Mouse (Mus musculus) kidney, embryonic 16.5 days (tissue): ENCODE measurements around the gene Nav1. TPM values are rescaled to one million over a fixed set of nuclear protein-coding genes. Genes with fewer than 3 reads are reported as not detected.
"Not testable (repeated sequence)": the region's sequence is repeated elsewhere in the genome, so short reads cannot be mapped to it uniquely, and the experiment has no call there.

ENCODE experiments used
- ATAC-seq: fragments of 200-750 bp; cut with Nextera tagmentation; 2 replicates; pipeline ENCODE4 v1.8.0; 2017; ENCODE audit warnings: moderate TSS enrichment; ENCODE audit not compliant: low FRiP score, low TSS enrichment
- H3K27ac ChIP-seq: fragments of 300-500 bp; sonication (generic); 2 replicates; pipeline ENCODE4 v1.5.1; 2014; ENCODE audit warnings: low read length
- H3K27me3 ChIP-seq: fragments of 300-500 bp; sonication (generic); 2 replicates; pipeline ENCODE4 v1.6.1; 2014; ENCODE audit warnings: low read length, control low read depth, mixed read lengths; ENCODE audit not compliant: insufficient read depth
- H3K36me3 ChIP-seq: fragments of 300-500 bp; sonication (generic); 2 replicates; pipeline ENCODE4 v1.6.1; 2014; ENCODE audit warnings: low read length, control low read depth, mixed read lengths; ENCODE audit not compliant: insufficient read depth
- H3K4me1 ChIP-seq: fragments of 300-500 bp; sonication (generic); 2 replicates; pipeline ENCODE4 v1.6.1; 2014; ENCODE audit warnings: low read length, control low read depth, mixed read lengths; ENCODE audit not compliant: insufficient read depth
- H3K4me2 ChIP-seq: fragments of 300-500 bp; sonication (generic); replicated peaks from 2 replicates; pipeline ENCODE4 v1.6.1; 2014; ENCODE audit warnings: low read depth, low read length
- H3K4me3 ChIP-seq: fragments of 300-500 bp; sonication (generic); 2 replicates; pipeline ENCODE4 v1.5.1; 2014; ENCODE audit warnings: mild to moderate bottlenecking, low read length
- H3K9ac ChIP-seq: fragments of 300-500 bp; sonication (generic); replicated peaks from 2 replicates; pipeline ENCODE4 v1.6.1; 2014; ENCODE audit warnings: low read length
- H3K9me3 ChIP-seq: fragments of 300-500 bp; sonication (generic); 2 replicates; pipeline ENCODE4 v1.6.1; 2016; ENCODE audit warnings: low read length, control low read depth
- WGBS: fragments of 180-500 bp; shearing (Covaris S2); extraction: QIAGEN DNeasy Blood & Tissue Kit; methylation state at CpG from one replicate; pipeline ENCODE4 v1.1.7; 2014; 5-methylcytosine and 5-hydroxymethylcytosine counted together
- polyA plus RNA-seq: library from polyadenylated mRNA; unstranded; fragments of >200 nt; fragmentation: Nextera tagmentation; extraction: Ambion mirVana; gene quantifications from 2 replicates; pipeline ENCODE4 v1.2.1, GENCODE M21; 2015

Gene Nav1
- polyA plus RNA-seq, 1 experiment from 2014 or later, result 12.2 TPM

DNA sequence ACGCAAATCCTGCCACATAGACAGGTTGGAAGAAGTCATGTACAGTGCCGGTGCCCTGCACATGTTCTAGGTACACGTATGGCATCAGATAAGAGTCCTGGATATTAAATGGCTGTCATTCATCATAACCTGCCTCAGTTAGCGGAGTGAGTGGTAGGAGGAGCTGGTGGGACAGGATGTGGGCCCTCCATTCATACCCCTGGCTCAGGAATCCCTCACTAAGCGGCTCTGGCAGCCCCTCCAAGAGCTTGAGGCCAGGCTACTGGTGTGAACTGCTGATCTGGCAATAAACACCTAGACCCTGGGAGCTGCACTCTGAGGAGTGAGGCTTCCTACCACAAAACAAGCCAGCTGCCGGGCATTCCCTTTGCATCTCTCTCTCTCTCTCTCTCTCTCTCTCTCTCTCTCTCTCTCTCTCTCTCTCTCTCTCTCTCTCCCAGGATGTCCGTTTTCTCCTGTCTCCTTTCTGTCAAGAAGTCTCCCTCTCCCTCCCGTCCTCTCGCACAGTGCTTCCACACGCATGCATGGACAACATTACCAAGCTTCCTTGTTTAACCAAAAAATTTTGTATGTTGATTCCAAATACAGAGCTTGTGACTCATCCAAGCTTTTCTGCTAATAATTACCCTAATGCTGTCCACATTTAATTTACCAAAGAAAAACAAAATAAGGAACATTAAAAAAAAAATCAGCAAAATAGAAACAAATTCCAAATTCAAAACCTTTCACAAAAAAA lies 116.0 kb downstream of the Nav1 start:
- 0 out of 2 replicates have a peak overlapping the region, but pooled peaks have one; percentile 13 for H3K27ac ChIP-seq
- ATAC-seq, result no peak
- no peaks in the 10 kb centered on the region for H3K27me3 ChIP-seq
- no peaks in the 10 kb centered on the region for H3K36me3 ChIP-seq
- no peak overlapping the region for H3K4me3 ChIP-seq
- WGBS, result 65% methylated on average over 10 of the region's 10 CpGs
- H3K9me3 ChIP-seq, result no peaks in the 10 kb centered on the region
- peaks cover 16% of the 10 kb centered on the region; the same call in 1 of the 2 replicates for H3K4me1 ChIP-seq
- H3K9ac ChIP-seq, result no peak overlapping the region
- no peak overlapping the region for H3K4me2 ChIP-seq

- Histone ChIP-seq H3K4me3 (no peak overlapping the region), H3K27ac (no peak overlapping the region), H3K9me3 (no peaks in the 10 kb centered on the region), H3K9ac (no peak overlapping the region), H3K27me3 (no peaks in the 10 kb centered on the region), H3K4me2 (no peak overlapping the region), H3K4me1 (peaks cover 16% of the 10 kb centered on the region; the same call in 1 of the 2 replicates), H3K36me3 (no peaks in the 10 kb centered on the region)
- 47% methylated on average over 9 of the region's 9 CpGs for WGBS
- no peak for ATAC-seq
These were observed 118.2 kb downstream of the Nav1 start for GRCm38 (mm10) chr1:135488879-135489278.

DNA sequence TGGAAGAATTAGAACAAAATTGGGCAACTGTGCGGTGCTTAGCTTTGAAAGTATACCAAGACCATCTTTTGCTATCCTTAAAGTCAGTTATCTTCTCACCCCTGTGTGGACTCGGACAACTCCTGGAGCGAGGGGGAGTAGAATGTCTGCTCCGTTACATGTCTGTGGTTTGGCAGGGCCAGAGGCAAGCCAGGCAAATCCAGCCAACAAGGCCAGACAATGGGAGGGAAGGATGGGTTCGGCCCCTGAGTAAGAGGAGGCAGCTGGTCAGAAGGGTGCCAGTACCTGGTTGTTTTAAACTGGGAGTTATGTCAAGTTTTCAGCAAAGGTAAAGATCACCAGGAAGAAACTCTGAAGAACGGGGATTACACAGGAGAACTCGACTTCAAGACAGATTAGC lies 121.9 kb downstream of the Nav1 start:
- no peak for ATAC-seq
- Histone ChIP-seq H3K36me3 (no peaks in the 10 kb centered on the region; the same call in 1 of the 2 replicates), H3K4me3 (no peak overlapping the region), H3K9ac (no peak overlapping the region), H3K9me3 (no peaks in the 10 kb centered on the region), H3K27me3 (no peaks in the 10 kb centered on the region), H3K4me1 (0 out of 2 replicates have a peak, but pooled peaks cover 8% of the 10 kb centered on the region), H3K27ac (no peak overlapping the region), H3K4me2 (no peak overlapping the region)
- WGBS, result 78% methylated on average over 7 of the region's 7 CpGs

- H3K4me2 ChIP-seq, ATAC-seq, H3K4me1 ChIP-seq, H3K4me3 ChIP-seq, H3K9ac ChIP-seq, H3K9me3 ChIP-seq, H3K27me3 ChIP-seq, H3K36me3 ChIP-seq, H3K27ac ChIP-seq: not testable (repeated sequence)
- 54% methylated on average over 8 of the region's 9 CpGs for WGBS
These were observed 122.5 kb downstream of the Nav1 start for GRCm38 (mm10) chr1:135484503-135485051.

- 79% methylated on average over 6 of the region's 6 CpGs for WGBS
- 0 out of 2 replicates have a peak, but pooled peaks cover 3% of the 10 kb centered on the region for H3K4me1 ChIP-seq
- H3K9ac ChIP-seq, result no peak overlapping the region
- H3K27ac ChIP-seq, result no peak overlapping the region
- no peak overlapping the region for H3K4me3 ChIP-seq
- no peak overlapping the region for H3K4me2 ChIP-seq
- H3K27me3 ChIP-seq, result no peaks in the 10 kb centered on the region
- H3K9me3 ChIP-seq, result no peaks in the 10 kb centered on the region
- ATAC-seq, result no peak
- no peaks in the 10 kb centered on the region; the same call in 1 of the 2 replicates for H3K36me3 ChIP-seq
These were observed 123.1 kb downstream of the Nav1 start for GRCm38 (mm10) chr1:135483971-135484370.

DNA sequence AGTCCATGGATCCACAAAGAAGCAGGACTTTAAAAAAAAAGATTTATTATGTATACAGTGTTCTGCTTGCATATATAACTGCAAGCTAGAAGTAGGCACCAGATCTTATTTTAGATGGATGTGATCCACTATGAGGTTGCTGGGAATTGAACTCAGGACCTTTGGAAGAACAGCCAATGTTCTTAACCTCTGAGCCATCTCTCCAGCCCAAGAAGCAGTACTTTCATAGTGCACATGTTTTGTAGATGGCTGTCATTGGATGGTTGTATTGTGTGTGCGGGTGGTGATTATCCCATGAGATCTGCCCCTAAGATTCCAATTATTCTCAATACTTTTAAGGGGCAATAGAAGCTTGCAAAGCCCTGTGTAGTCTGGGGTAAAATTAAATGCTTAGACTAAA lies 124.4 kb downstream of the Nav1 start:
- Histone ChIP-seq H3K4me3 (no peak overlapping the region), H3K27me3 (no peaks in the 10 kb centered on the region), H3K9me3 (no peaks in the 10 kb centered on the region), H3K36me3 (no peaks in the 10 kb centered on the region; the same call in 1 of the 2 replicates), H3K4me1 (no peaks in the 10 kb centered on the region), H3K9ac (no peak overlapping the region), H3K27ac (no peak overlapping the region), H3K4me2 (no peak overlapping the region)
- WGBS, result 96% methylated on average over 1 of the region's 1 CpGs
- ATAC-seq, result no peak

DNA sequence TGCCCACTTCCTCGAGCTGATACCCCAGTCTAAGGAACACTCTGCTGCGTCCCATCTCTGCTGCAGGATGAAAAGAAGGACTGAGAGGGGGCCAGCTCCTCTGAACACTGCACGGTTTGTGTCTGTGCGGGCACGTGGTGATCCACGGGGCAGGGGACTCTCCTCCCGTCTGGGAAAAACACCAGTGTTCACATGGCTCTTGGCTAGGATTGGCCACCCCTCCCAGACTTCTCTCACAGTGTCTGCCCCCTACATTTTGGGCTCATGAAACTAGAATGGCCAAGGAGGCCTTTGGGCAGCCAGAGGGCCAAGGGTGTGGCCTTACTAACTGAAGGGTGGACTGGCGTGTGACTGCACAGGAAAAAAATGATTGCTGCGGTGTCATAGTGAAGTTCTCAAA lies 125.4 kb downstream of the Nav1 start:
- WGBS, result 91% methylated on average over 9 of the region's 9 CpGs

DNA sequence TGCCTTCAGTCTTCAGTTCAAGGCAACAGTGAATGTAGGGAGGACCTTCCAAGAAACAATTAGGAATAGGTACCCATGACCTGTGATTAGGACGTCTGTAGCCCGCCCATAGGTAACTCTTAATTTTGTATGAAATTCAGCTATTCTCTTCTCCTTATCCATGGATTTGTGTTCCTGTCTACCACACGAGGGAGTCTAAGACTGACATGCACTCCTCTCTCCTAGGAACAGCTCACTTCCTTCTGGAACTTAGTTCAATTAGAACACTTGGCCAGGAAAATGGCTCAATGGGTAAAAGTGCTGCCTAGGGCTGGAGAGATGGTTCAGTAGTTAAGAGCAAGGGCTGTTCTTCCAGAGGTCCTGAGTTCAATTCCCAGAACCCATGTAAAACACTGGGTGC lies 126.3 kb downstream of the Nav1 start:
- H3K9me3 ChIP-seq, result no peaks in the 10 kb centered on the region
- H3K36me3 ChIP-seq, result no peaks in the 10 kb centered on the region; the same call in 1 of the 2 replicates
- 80% methylated on average over 3 of the region's 3 CpGs for WGBS
- H3K27me3 ChIP-seq, result no peaks in the 10 kb centered on the region
- no peak overlapping the region for H3K27ac ChIP-seq
- ATAC-seq, result no peak
- H3K4me1 ChIP-seq, result peaks cover 5% of the 10 kb centered on the region; the same call in 1 of the 2 replicates
- H3K4me2 ChIP-seq, result no peak overlapping the region
- H3K4me3 ChIP-seq, result no peak overlapping the region
- no peak overlapping the region for H3K9ac ChIP-seq

More for the DNA sequence above, 125.4 kb downstream of the Nav1 start:
- Histone ChIP-seq H3K9me3 (no peaks in the 10 kb centered on the region), H3K27ac (no peak overlapping the region), H3K27me3 (no peaks in the 10 kb centered on the region), H3K36me3 (no peaks in the 10 kb centered on the region; the same call in 1 of the 2 replicates), H3K4me1 (no peaks in the 10 kb centered on the region), H3K4me2 (no peak overlapping the region), H3K4me3 (no peak overlapping the region), H3K9ac (no peak overlapping the region)
- no peak for ATAC-seq

- H3K9me3 ChIP-seq, result no peaks in the 10 kb centered on the region
- peaks cover 13% of the 10 kb centered on the region for H3K36me3 ChIP-seq
- H3K9ac ChIP-seq, result no peak overlapping the region
- no peaks in the 10 kb centered on the region for H3K27me3 ChIP-seq
- peaks cover 33% of the 10 kb centered on the region for H3K4me1 ChIP-seq
- H3K4me3 ChIP-seq, result no peak overlapping the region
- peak overlapping the region; percentile 74 for H3K27ac ChIP-seq
- H3K4me2 ChIP-seq, result no peak overlapping the region
- ATAC-seq, result peak; percentile 47; the same call in 1 of the 2 replicates
- WGBS, result 74% methylated on average over 7 of the region's 7 CpGs
These were observed 131.6 kb downstream of the Nav1 start for GRCm38 (mm10) chr1:135475571-135475895.
